Mouse (Mus musculus): ENCODE measurements at regions not wholly inside any gene's neighbourhood (a gene's known extent, or its start where the extent isn't known, plus 50 kb on each side); places are given as distances from the start of the nearest gene placed in this dataset.

- no peak for DNase-seq (ENCODE audit: low read depth in 2 of 2, low spot score in 2 of 2)
Observed at GRCm38 (mm10) chr2:137608506-137608905, 492.1 kb upstream of the Jag1 start.

- no peak for DNase-seq (ENCODE audit: low read depth in 2 of 2, low spot score in 2 of 2)
Observed at GRCm38 (mm10) chr2:137598136-137598535, 481.7 kb upstream of the Jag1 start.

GRCm38 (mm10) chr2:137594509-137594908 is 478.1 kb upstream of the Jag1 start:
- DNase-seq (ENCODE audit: low read depth in 2 of 2, low spot score in 2 of 2) = no peak

- no peak for DNase-seq (ENCODE audit: low read depth in 2 of 2, low spot score in 2 of 2)
Observed at GRCm38 (mm10) chr2:137591551-137591950, 475.1 kb upstream of the Jag1 start.

GRCm38 (mm10) chr2:137581491-137581890 is 465.0 kb upstream of the Jag1 start:
- DNase-seq (ENCODE audit: low read depth in 2 of 2, low spot score in 2 of 2) = no peak

GRCm38 (mm10) chr2:137575750-137576149 is 459.3 kb upstream of the Jag1 start:
- no peak for DNase-seq (ENCODE audit: low read depth in 2 of 2, low spot score in 2 of 2)

- no peak for DNase-seq (ENCODE audit: low read depth in 2 of 2, low spot score in 2 of 2)
Observed at GRCm38 (mm10) chr2:137574845-137575449, 458.5 kb upstream of the Jag1 start.

GRCm38 (mm10) chr2:137571146-137571545 is 454.7 kb upstream of the Jag1 start:
- DNase-seq (ENCODE audit: low read depth in 2 of 2, low spot score in 2 of 2) = no peak

GRCm38 (mm10) chr2:137566619-137567018 is 450.2 kb upstream of the Jag1 start:
- no peak for DNase-seq (ENCODE audit: low read depth in 2 of 2, low spot score in 2 of 2)

- DNase-seq (ENCODE audit: low read depth in 2 of 2, low spot score in 2 of 2) = no peak
Observed at GRCm38 (mm10) chr2:137564064-137564624, 447.7 kb upstream of the Jag1 start.

GRCm38 (mm10) chr2:137560366-137560765 is 443.9 kb upstream of the Jag1 start:
- DNase-seq (ENCODE audit: low read depth in 2 of 2, low spot score in 2 of 2) = no peak

- DNase-seq (ENCODE audit: low read depth in 2 of 2, low spot score in 2 of 2) = no peak
Observed at GRCm38 (mm10) chr2:137553871-137554270, 437.4 kb upstream of the Jag1 start.

GRCm38 (mm10) chr2:137536581-137536980 is 420.1 kb upstream of the Jag1 start:
- no peak for DNase-seq (ENCODE audit: low read depth in 2 of 2, low spot score in 2 of 2)

GRCm38 (mm10) chr2:137516271-137516670 is 399.8 kb upstream of the Jag1 start:
- no peak for DNase-seq (ENCODE audit: low read depth in 2 of 2, low spot score in 2 of 2)

- DNase-seq (ENCODE audit: low read depth in 2 of 2, low spot score in 2 of 2) = no peak
Observed at GRCm38 (mm10) chr2:137515043-137515442, 398.6 kb upstream of the Jag1 start.

GRCm38 (mm10) chr2:137513895-137514506 is 397.6 kb upstream of the Jag1 start:
- no peak for DNase-seq (ENCODE audit: low read depth in 2 of 2, low spot score in 2 of 2)

- no peak for DNase-seq (ENCODE audit: low read depth in 2 of 2, low spot score in 2 of 2)
Observed at GRCm38 (mm10) chr2:137510671-137511235, 394.3 kb upstream of the Jag1 start.

GRCm38 (mm10) chr2:137501236-137501635 is 384.8 kb upstream of the Jag1 start:
- no peak for DNase-seq (ENCODE audit: low read depth in 2 of 2, low spot score in 2 of 2)

- no peak for DNase-seq (ENCODE audit: low read depth in 2 of 2, low spot score in 2 of 2)
Observed at GRCm38 (mm10) chr2:137497616-137498015, 381.2 kb upstream of the Jag1 start.

- no peak for DNase-seq (ENCODE audit: low read depth in 2 of 2, low spot score in 2 of 2)
Observed at GRCm38 (mm10) chr2:137493600-137493999, 377.2 kb upstream of the Jag1 start.

- no peak for DNase-seq (ENCODE audit: low read depth in 2 of 2, low spot score in 2 of 2)
Observed at GRCm38 (mm10) chr2:137489181-137489682, 372.8 kb upstream of the Jag1 start.

GRCm38 (mm10) chr2:137468769-137469168 is 352.3 kb upstream of the Jag1 start:
- no peak for DNase-seq (ENCODE audit: low read depth in 2 of 2, low spot score in 2 of 2)
